Mouse (Mus musculus) intestine, embryonic 16.5 days (tissue): ENCODE data around the gene Rassf7. TPM values are rescaled to one million over a fixed set of nuclear protein-coding genes. Genes with fewer than 3 reads are reported as not detected.

Experiments used
- ATAC-seq: fragments of 200-750 bp; cut with Nextera tagmentation; 2 replicates; pipeline ENCODE4 v1.8.0; 2017; ENCODE audit warnings: moderate TSS enrichment, moderate library complexity
- H3K27ac ChIP-seq: fragments of 300-500 bp; sonication (generic); 2 replicates; pipeline ENCODE4 v1.5.1; 2014; ENCODE audit warnings: mild to moderate bottlenecking, low read length
- H3K27me3 ChIP-seq: fragments of 300-500 bp; sonication (generic); replicated peaks from 2 replicates; pipeline ENCODE4 v1.6.1; 2014; ENCODE audit warnings: low read length, control low read depth, mixed read lengths; ENCODE audit not compliant: control insufficient read depth, insufficient read depth
- H3K36me3 ChIP-seq: fragments of 300-500 bp; sonication (generic); 2 replicates; pipeline ENCODE4 v1.6.1; 2014; ENCODE audit warnings: low read length, control low read depth; ENCODE audit not compliant: control insufficient read depth, insufficient read depth
- H3K4me1 ChIP-seq: fragments of 300-500 bp; sonication (generic); 2 replicates; pipeline ENCODE4 v1.6.1; 2014; ENCODE audit warnings: low read length, control low read depth, mixed read lengths; ENCODE audit not compliant: control insufficient read depth, insufficient read depth
- H3K4me2 ChIP-seq: fragments of 300-500 bp; sonication (generic); 2 replicates; pipeline ENCODE4 v1.6.1; 2014; ENCODE audit warnings: low read depth, low read length, control low read depth
- H3K4me3 ChIP-seq: fragments of 300-500 bp; sonication (generic); 2 replicates; pipeline ENCODE4 v1.5.1; 2014; ENCODE audit warnings: mild to moderate bottlenecking, low read length
- H3K9ac ChIP-seq: fragments of 300-500 bp; sonication (generic); 2 replicates; pipeline ENCODE4 v1.6.1; 2014; ENCODE audit warnings: low read depth, low read length
- H3K9me3 ChIP-seq: fragments of 300-500 bp; sonication (generic); 2 replicates; pipeline ENCODE4 v1.6.1; 2016; ENCODE audit warnings: low read length, control low read depth; ENCODE audit not compliant: control insufficient read depth
- WGBS: fragments of 180-500 bp; shearing (Covaris S2); extraction: QIAGEN DNeasy Blood & Tissue Kit; methylation state at CpG from one replicate; pipeline ENCODE4 v1.1.7; 2014; 5-methylcytosine and 5-hydroxymethylcytosine counted together
- polyA plus RNA-seq: library from polyadenylated mRNA; unstranded; fragments of >200 nt; fragmentation: Nextera tagmentation; extraction: Ambion mirVana; gene quantifications from 2 replicates; pipeline ENCODE4 v1.2.1, GENCODE M21; 2015

Gene Rassf7
- polyA plus RNA-seq = 75.6 and 77.5 TPM in 2 replicates

GRCm38 (mm10) chr7:141215101-141215879, at the start of gene Rassf7:
Rassf7 (plus strand) TSS chr7:141215860.
- H3K9ac ChIP-seq = peak within 1 kb of the TSS; percentile 85
- H3K36me3 ChIP-seq = peaks cover 4% of the 10 kb centered on the region; the same call in 1 of the 2 replicates
- H3K27ac ChIP-seq = peak within 1 kb of the TSS; percentile 98
- H3K9me3 ChIP-seq = no peaks in the 10 kb centered on the region
- WGBS = under 1% methylated on average over 41 of the region's 41 CpGs
- peak within 1 kb of the TSS; percentile 91 for H3K4me2 ChIP-seq
- no peaks in the 10 kb centered on the region for H3K27me3 ChIP-seq
- peak; percentile 91 for ATAC-seq
- peaks cover 66% of the 10 kb centered on the region for H3K4me1 ChIP-seq
- peak within 1 kb of the TSS; percentile 74 for H3K4me3 ChIP-seq

DNA sequence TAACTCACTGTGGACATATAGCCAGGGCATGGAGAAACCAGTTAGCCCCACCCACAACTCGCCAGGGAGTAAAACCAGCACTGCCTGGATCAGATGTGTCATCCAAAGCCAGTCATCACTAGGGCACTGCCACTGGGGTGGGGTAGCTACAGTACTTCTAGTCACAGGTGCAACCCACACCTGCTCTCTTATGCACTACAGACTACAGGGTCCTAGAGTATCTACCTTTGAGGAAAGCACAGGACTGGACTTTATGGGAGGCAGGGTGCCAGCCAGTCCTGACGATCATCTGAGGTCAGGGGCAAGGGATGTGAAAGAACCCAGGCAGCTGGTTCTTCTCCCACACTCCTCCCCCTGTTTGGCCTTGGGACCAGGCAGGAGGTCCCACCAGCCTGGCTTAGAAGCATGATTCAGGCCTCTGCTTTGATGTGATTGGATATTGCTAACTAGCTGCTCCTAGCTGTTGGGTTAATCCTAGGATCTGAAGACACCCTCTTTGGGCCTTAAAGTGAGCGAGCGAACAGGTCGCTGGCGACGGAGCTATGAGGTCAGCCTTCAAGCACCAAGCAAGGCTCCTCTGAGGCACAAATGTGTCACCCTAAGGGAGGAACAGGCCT, 47.7 kb upstream of the Rassf7 start:
- H3K9me3 ChIP-seq = no peaks in the 10 kb centered on the region
- no peaks in the 10 kb centered on the region for H3K27me3 ChIP-seq
- H3K27ac ChIP-seq = peak overlapping the region; percentile 80
- peaks cover 10% of the 10 kb centered on the region for H3K36me3 ChIP-seq
- H3K4me1 ChIP-seq = peaks cover 30% of the 10 kb centered on the region
- H3K4me3 ChIP-seq = peak overlapping the region; percentile 61
- peak overlapping the region; percentile 81 for H3K9ac ChIP-seq
- WGBS = 9% methylated on average over 7 of the region's 7 CpGs
- peak overlapping the region; percentile 72 for H3K4me2 ChIP-seq
- peak; percentile 10 for ATAC-seq

GRCm38 (mm10) chr7:141168518-141168953, 47.1 kb upstream of the Rassf7 start:
- Histone ChIP-seq H3K36me3 (peaks cover 5% of the 10 kb centered on the region; the same call in 1 of the 2 replicates), H3K9ac (peak overlapping the region; percentile 81), H3K4me3 (peak overlapping the region; percentile 61), H3K27me3 (no peaks in the 10 kb centered on the region), H3K27ac (peak overlapping the region; percentile 80), H3K9me3 (no peaks in the 10 kb centered on the region), H3K4me2 (peak overlapping the region; percentile 72), H3K4me1 (peaks cover 36% of the 10 kb centered on the region)
- WGBS = 1% methylated on average over 22 of the region's 22 CpGs
- ATAC-seq = peak; percentile 64

DNA sequence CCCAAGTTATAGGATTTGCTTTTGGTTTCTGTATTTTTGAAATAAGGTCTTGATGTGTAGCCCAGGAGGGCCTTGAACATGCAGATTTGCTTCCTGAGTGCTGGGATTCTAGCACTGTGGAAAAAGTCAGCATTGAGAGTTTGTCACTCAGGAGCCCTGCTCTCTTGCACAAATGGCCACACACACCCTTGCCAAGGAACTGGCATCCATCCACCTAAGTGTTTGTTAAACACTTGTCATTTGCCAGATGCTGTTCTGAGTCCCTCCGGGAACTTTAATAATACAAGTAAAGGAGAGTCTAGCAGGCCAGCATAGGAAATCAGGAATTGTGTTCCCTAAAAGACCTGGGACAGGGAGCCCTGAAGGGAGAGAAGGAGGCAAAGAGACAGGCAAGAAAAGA, 46.4 kb upstream of the Rassf7 start:
- H3K9me3 ChIP-seq = no peaks in the 10 kb centered on the region
- no peak for ATAC-seq
- peak overlapping the region; percentile 26; the same call in 1 of the 2 replicates for H3K9ac ChIP-seq
- H3K4me3 ChIP-seq = no peak overlapping the region
- H3K4me1 ChIP-seq = peaks cover 37% of the 10 kb centered on the region
- no peak overlapping the region for H3K27ac ChIP-seq
- H3K27me3 ChIP-seq = no peaks in the 10 kb centered on the region
- peak overlapping the region; percentile 72; the same call in 1 of the 2 replicates for H3K4me2 ChIP-seq
- H3K36me3 ChIP-seq = no peaks in the 10 kb centered on the region
- WGBS = 32% methylated on average over 1 of the region's 1 CpGs

DNA sequence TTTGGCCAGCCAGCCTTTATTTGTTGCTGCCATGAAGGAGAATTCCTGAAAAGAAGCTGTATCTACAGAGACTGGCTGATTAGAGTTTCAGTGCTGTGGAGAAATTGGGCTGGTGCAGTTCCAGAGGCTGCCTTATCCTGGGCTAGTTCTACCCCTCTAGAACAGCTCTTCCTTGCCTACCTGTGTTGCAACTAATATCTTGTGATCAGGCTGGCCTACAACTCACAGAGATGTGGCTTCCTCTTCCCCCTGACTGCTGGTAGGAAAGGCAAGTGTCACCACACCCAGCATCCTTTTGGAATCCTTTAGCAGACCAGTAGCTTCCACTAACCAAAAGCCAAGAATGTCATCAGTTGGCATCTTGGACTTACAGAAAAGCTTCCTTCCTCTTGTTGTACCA, 45.8 kb upstream of the Rassf7 start:
- ATAC-seq = no peak
- Histone ChIP-seq H3K4me2 (no peak overlapping the region), H3K4me1 (peaks cover 32% of the 10 kb centered on the region), H3K9me3 (no peaks in the 10 kb centered on the region), H3K4me3 (no peak overlapping the region), H3K9ac (no peak overlapping the region), H3K36me3 (no peaks in the 10 kb centered on the region), H3K27ac (no peak overlapping the region), H3K27me3 (no peaks in the 10 kb centered on the region)

DNA sequence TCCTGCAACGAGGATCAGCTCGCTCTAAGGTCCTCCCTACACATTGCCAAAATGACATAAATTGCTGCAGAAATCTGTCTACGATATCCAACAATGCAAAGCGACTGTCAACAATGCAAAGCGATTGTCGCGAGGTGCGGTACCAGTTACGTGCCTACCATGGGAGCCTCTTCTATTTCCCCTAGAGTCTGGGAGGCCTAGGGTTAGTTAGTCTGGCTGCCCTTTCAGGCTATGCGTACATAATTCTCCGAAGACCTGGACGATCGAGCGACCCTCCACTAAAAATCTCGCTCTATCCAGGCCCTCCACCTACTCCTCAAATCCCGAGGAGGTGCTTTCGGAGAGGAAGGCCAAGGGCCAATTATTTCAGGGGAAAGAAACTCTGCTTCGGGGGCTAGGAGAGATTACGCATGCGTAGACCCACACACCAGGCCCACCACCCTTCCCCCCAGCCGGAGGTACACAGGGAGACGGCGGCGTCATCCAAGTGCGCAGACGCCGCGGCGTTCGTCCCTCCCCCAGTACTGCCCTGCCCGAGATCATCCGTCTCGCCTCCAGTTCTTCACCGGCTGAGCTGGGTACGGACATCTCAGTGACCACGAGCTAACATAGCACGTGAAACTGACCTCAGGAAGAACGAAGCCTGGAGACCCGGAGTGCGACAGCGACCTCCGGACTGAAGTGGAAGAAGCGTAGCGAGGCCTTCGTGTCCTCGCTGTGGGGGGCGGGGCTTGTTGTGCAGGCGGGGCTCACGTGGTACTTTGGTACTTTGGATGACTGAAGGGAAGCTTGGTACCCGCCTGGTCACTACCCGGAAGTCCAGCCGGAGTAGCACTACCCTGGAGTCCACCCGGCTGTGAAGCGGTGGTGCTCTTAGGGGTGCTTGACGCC, 43.3 kb upstream of the Rassf7 start, which contains the start of gene Rnh1:
Rnh1 (minus strand) TSS at position 742 of the 891 bp plus-strand sequence.
- H3K27ac ChIP-seq = peak within 1 kb of the TSS; percentile 92
- peak within 1 kb of the TSS; percentile 83 for H3K9ac ChIP-seq
- H3K4me2 ChIP-seq = peak within 1 kb of the TSS; percentile 78
- peak; percentile 94 for ATAC-seq
- H3K36me3 ChIP-seq = no peaks in the 10 kb centered on the region
- H3K4me3 ChIP-seq = peak within 1 kb of the TSS; percentile 67
- H3K4me1 ChIP-seq = peaks cover 29% of the 10 kb centered on the region
- 3% methylated on average over 55 of the region's 55 CpGs for WGBS
- no peaks in the 10 kb centered on the region for H3K9me3 ChIP-seq
- H3K27me3 ChIP-seq = no peaks in the 10 kb centered on the region

- peak overlapping the region; percentile 67 for H3K4me3 ChIP-seq
- no peaks in the 10 kb centered on the region for H3K36me3 ChIP-seq
- peak overlapping the region; percentile 78 for H3K4me2 ChIP-seq
- H3K4me1 ChIP-seq = peaks cover 20% of the 10 kb centered on the region
- WGBS = 72% methylated on average over 5 of the region's 5 CpGs
- H3K9ac ChIP-seq = peak overlapping the region; percentile 83
- peak overlapping the region; percentile 92; the same call in 1 of the 2 replicates for H3K27ac ChIP-seq
- H3K9me3 ChIP-seq = no peaks in the 10 kb centered on the region
- no peaks in the 10 kb centered on the region for H3K27me3 ChIP-seq
- no peak for ATAC-seq
Measured at GRCm38 (mm10) chr7:141173323-141173850, 42.3 kb upstream of the Rassf7 start.

- no peaks in the 10 kb centered on the region for H3K9me3 ChIP-seq
- no peak for ATAC-seq
- no peak overlapping the region for H3K9ac ChIP-seq
- peaks cover 16% of the 10 kb centered on the region for H3K4me1 ChIP-seq
- no peaks in the 10 kb centered on the region for H3K27me3 ChIP-seq
- no peak overlapping the region for H3K4me3 ChIP-seq
- 87% methylated on average over 4 of the region's 4 CpGs for WGBS
- H3K4me2 ChIP-seq = no peak overlapping the region
- no peaks in the 10 kb centered on the region for H3K36me3 ChIP-seq
- no peak overlapping the region for H3K27ac ChIP-seq
Measured at GRCm38 (mm10) chr7:141175068-141175467, 40.6 kb upstream of the Rassf7 start.
